Mouse (Mus musculus) forebrain, embryonic 14.5 days (tissue): ENCODE measurements at regions not wholly inside any gene's neighbourhood (a gene's known extent, or its start where the extent isn't known, plus 50 kb on each side); places are given as distances from the start of the nearest gene placed in this dataset.
"Not testable (repeated sequence)": the region's sequence is repeated elsewhere in the genome, so short reads cannot be mapped to it uniquely, and the experiment has no call there.

Experiments used
- ATAC-seq: fragments of 200-750 bp; cut with Nextera tagmentation; 2 replicates; pipeline ENCODE4 v1.8.0; 2017; ENCODE audit warnings: mild to moderate bottlenecking, moderate library complexity
- DNase-seq: peaks from one replicate; pipeline ENCODE4 v3.0.0-alpha.2; 2015; ENCODE audit warnings: low spot score
- H3K27ac ChIP-seq: fragments of 300-500 bp; sonication (generic); 2 replicates; pipeline ENCODE4 v1.5.1; 2014; ENCODE audit warnings: low read depth, mild to moderate bottlenecking, control low read depth, low read length, moderate library complexity
- H3K27me3 ChIP-seq: fragments of 300-500 bp; sonication (generic); replicated peaks from 2 replicates; pipeline ENCODE4 v1.6.1; 2014; ENCODE audit warnings: low read length, control low read depth, mixed read lengths; ENCODE audit not compliant: control insufficient read depth, insufficient read depth
- H3K36me3 ChIP-seq: fragments of 300-500 bp; sonication (generic); 2 replicates; pipeline ENCODE4 v1.6.1; 2014; ENCODE audit warnings: low read length, control low read depth; ENCODE audit not compliant: control insufficient read depth, insufficient read depth
- H3K4me1 ChIP-seq: fragments of 300-500 bp; sonication (generic); 2 replicates; pipeline ENCODE4 v1.6.1; 2014; ENCODE audit warnings: antibody characterized with exemption, low read length, control low read depth; ENCODE audit not compliant: control insufficient read depth, insufficient read depth
- H3K4me2 ChIP-seq: fragments of 300-500 bp; sonication (generic); 2 replicates; pipeline ENCODE4 v1.6.1; 2014; ENCODE audit warnings: mild to moderate bottlenecking, control low read depth, low read length
- H3K4me3 ChIP-seq: fragments of 300-500 bp; sonication (generic); 2 replicates; pipeline ENCODE4 v1.5.1; 2014; ENCODE audit warnings: low read depth, low read length, control low read depth
- H3K9ac ChIP-seq: fragments of 300-500 bp; sonication (generic); 2 replicates; pipeline ENCODE4 v1.6.1; 2014; ENCODE audit warnings: mild to moderate bottlenecking, low read length, control low read depth, moderate library complexity
- H3K9me3 ChIP-seq: fragments of 300-500 bp; sonication (generic); replicated peaks from 2 replicates; pipeline ENCODE4 v1.6.1; 2016; ENCODE audit warnings: low read length, control low read depth, mixed read lengths; ENCODE audit not compliant: control insufficient read depth
- WGBS: fragments of 180-500 bp; shearing (Covaris S2); extraction: QIAGEN DNeasy Blood & Tissue Kit; methylation state at CpG from one replicate; pipeline ENCODE4 v1.1.7; 2014; 5-methylcytosine and 5-hydroxymethylcytosine counted together

GRCm38 (mm10) chr14:15107795-15108321 lies 304.6 kb downstream of the Nek10 start:
- no peak for ATAC-seq
- Histone ChIP-seq H3K4me1 (no peaks in the 10 kb centered on the region), H3K9ac (no peak overlapping the region), H3K27ac (no peak overlapping the region), H3K9me3 (no peaks in the 10 kb centered on the region), H3K4me2 (no peak overlapping the region), H3K4me3 (no peak overlapping the region), H3K27me3 (no peaks in the 10 kb centered on the region), H3K36me3 (no peaks in the 10 kb centered on the region)
- DNase-seq: no peak
- WGBS: 70% methylated on average over 2 of the region's 2 CpGs

GRCm38 (mm10) chr14:15119745-15120144 lies 316.5 kb downstream of the Nek10 start:
- no peak for DNase-seq

GRCm38 (mm10) chr14:15128157-15128556 lies 310.6 kb downstream of the Lrrc3b start:
- no peak for ATAC-seq
- Histone ChIP-seq H3K9ac (no peak overlapping the region), H3K4me3 (no peak overlapping the region), H3K4me2 (no peak overlapping the region), H3K4me1 (no peaks in the 10 kb centered on the region), H3K27ac (no peak overlapping the region), H3K27me3 (no peaks in the 10 kb centered on the region), H3K9me3 (no peaks in the 10 kb centered on the region), H3K36me3 (no peaks in the 10 kb centered on the region)
- 78% methylated on average over 3 of the region's 3 CpGs for WGBS
- no peak for DNase-seq

More at GRCm38 (mm10) chr14:15119745-15120144, 316.5 kb downstream of the Nek10 start:
- H3K9ac ChIP-seq: no peak overlapping the region
- H3K4me3 ChIP-seq: no peak overlapping the region
- 66% methylated on average over 2 of the region's 2 CpGs for WGBS
- H3K36me3 ChIP-seq: no peaks in the 10 kb centered on the region
- H3K27ac ChIP-seq: no peak overlapping the region
- H3K9me3 ChIP-seq: no peaks in the 10 kb centered on the region
- H3K4me2 ChIP-seq: no peak overlapping the region
- no peaks in the 10 kb centered on the region for H3K4me1 ChIP-seq
- H3K27me3 ChIP-seq: no peaks in the 10 kb centered on the region
- no peak for ATAC-seq

- not testable (repeated sequence) for H3K27ac ChIP-seq, H3K4me3 ChIP-seq, ATAC-seq, H3K27me3 ChIP-seq, H3K4me1 ChIP-seq, H3K36me3 ChIP-seq, H3K4me2 ChIP-seq, H3K9me3 ChIP-seq, DNase-seq, H3K9ac ChIP-seq
- 77% methylated on average over 1 of the region's 1 CpGs for WGBS
Measured at GRCm38 (mm10) chr14:15140871-15141270, 297.9 kb downstream of the Lrrc3b start.

- ATAC-seq (no peak), DNase-seq (no peak)
- 100% methylated on average over 1 of the region's 1 CpGs for WGBS
- no peaks in the 10 kb centered on the region for H3K27me3 ChIP-seq
- H3K4me1 ChIP-seq: no peaks in the 10 kb centered on the region
- no peak overlapping the region for H3K4me2 ChIP-seq
- H3K9ac ChIP-seq: no peak overlapping the region
- H3K9me3 ChIP-seq: no peaks in the 10 kb centered on the region
- no peak overlapping the region for H3K27ac ChIP-seq
- no peaks in the 10 kb centered on the region for H3K36me3 ChIP-seq
- no peak overlapping the region for H3K4me3 ChIP-seq
Measured at GRCm38 (mm10) chr14:15142839-15143238, 295.9 kb downstream of the Lrrc3b start.

GRCm38 (mm10) chr14:15148516-15148915 lies 290.3 kb downstream of the Lrrc3b start:
- 98% methylated on average over 1 of the region's 1 CpGs for WGBS
- no peak for ATAC-seq
- no peaks in the 10 kb centered on the region for H3K27me3 ChIP-seq

More at GRCm38 (mm10) chr14:15148516-15148915, 290.3 kb downstream of the Lrrc3b start:
- Histone ChIP-seq H3K4me3 (no peak overlapping the region), H3K9ac (no peak overlapping the region), H3K4me1 (no peaks in the 10 kb centered on the region), H3K27ac (no peak overlapping the region), H3K9me3 (no peaks in the 10 kb centered on the region), H3K4me2 (no peak overlapping the region), H3K36me3 (no peaks in the 10 kb centered on the region)
- no peak for DNase-seq
